Comparison of ENCODE assay signal across 7 mouse cellular contexts in the genomic region with DNA sequence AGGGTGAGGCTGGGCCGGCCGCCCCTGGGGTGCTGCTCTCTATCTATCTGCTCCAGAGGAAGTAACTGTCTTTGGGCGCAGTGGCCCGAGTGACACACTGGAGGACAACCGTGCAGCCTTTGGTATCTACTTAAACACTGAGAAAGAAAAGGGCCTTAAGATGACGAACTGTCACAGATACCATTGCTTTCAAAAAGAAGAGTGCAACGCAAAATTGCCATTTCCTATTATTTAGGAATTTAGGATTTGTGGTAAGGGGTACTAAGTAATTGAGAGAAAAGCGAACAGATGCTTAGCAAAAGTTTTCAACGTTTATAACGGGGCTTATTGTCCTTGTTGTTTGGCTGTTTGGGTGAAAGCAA.
DNase-seq lines count a peak whose midpoint lies in the region; ATAC-seq lines count a peak whose summit lies in the region.

No protein-coding gene starts in this region.

- H3K27me3 ChIP-seq in lung, embryonic 16.5 days (ENCODE audit: control insufficient read depth, insufficient read depth, low read depth, low read length) = no peaks in the 10 kb centered on the region
- peaks cover 13% of the 10 kb centered on the region for H3K27me3 ChIP-seq in embryonic facial prominence, embryonic 12.5 days
- H3K27me3 ChIP-seq in limb, embryonic 11.5 days (ENCODE audit: control insufficient read depth, insufficient read depth, low read length) = 0 out of 2 replicates have a peak, but pooled peaks cover 5% of the 10 kb centered on the region
- H3K27me3 ChIP-seq in neural tube, embryonic 15.5 days (replicated peaks) = no peaks in the 10 kb centered on the region

- H3K27ac ChIP-seq in lung, embryonic 16.5 days (ENCODE audit: low read length) = peak overlapping the region; percentile 61
- H3K27ac ChIP-seq in embryonic facial prominence, embryonic 12.5 days = no peak overlapping the region
- no peak overlapping the region for H3K27ac ChIP-seq in limb, embryonic 11.5 days (replicated peaks; ENCODE audit: low read depth, low read length)
- peak overlapping the region; percentile 96 for H3K27ac ChIP-seq in neural tube, embryonic 15.5 days (replicated peaks)

- peak overlapping the region; percentile 94 for H3K4me2 ChIP-seq in lung, embryonic 16.5 days (ENCODE audit: low read depth, low read length)
- peak overlapping the region; percentile 86 for H3K4me2 ChIP-seq in embryonic facial prominence, embryonic 12.5 days (replicated peaks)
- H3K4me2 ChIP-seq in limb, embryonic 11.5 days (ENCODE audit: low read depth, severe bottlenecking) = peak overlapping the region; percentile 94
- peak overlapping the region; percentile 83 for H3K4me2 ChIP-seq in neural tube, embryonic 15.5 days

- no peaks in the 10 kb centered on the region for H3K36me3 ChIP-seq in lung, embryonic 16.5 days (ENCODE audit: control insufficient read depth, insufficient read depth, low read length)
- no peaks in the 10 kb centered on the region for H3K36me3 ChIP-seq in embryonic facial prominence, embryonic 12.5 days
- H3K36me3 ChIP-seq in limb, embryonic 11.5 days (ENCODE audit: control insufficient read depth, insufficient read depth, low read length) = no peaks in the 10 kb centered on the region
- H3K36me3 ChIP-seq in neural tube, embryonic 15.5 days = no peaks in the 10 kb centered on the region

- H3K9me3 ChIP-seq in lung, embryonic 16.5 days (ENCODE audit: control insufficient read depth, low read length) = no peaks in the 10 kb centered on the region
- H3K9me3 ChIP-seq in embryonic facial prominence, embryonic 12.5 days = no peaks in the 10 kb centered on the region
- H3K9me3 ChIP-seq in limb, embryonic 11.5 days (ENCODE audit: control insufficient read depth, low read length) = no peaks in the 10 kb centered on the region
- no peaks in the 10 kb centered on the region for H3K9me3 ChIP-seq in neural tube, embryonic 15.5 days (replicated peaks)

- DNase-seq in lung, postnatal 14 days = no peak
- no peak for DNase-seq in limb, embryonic 11.5 days (ENCODE audit: low spot score)
- DNase-seq in urinary bladder, postnatal 4 days (ENCODE audit: low spot score in 2 of 2) = no peak
- no peak for DNase-seq in cerebellum, postnatal 25 days

- peak overlapping the region; percentile 81 for H3K9ac ChIP-seq in lung, embryonic 16.5 days (ENCODE audit: low read length)
- peak overlapping the region; percentile 76 for H3K9ac ChIP-seq in embryonic facial prominence, embryonic 12.5 days
- H3K9ac ChIP-seq in limb, embryonic 11.5 days (ENCODE audit: low read length) = peak overlapping the region; percentile 50; the same call in 1 of the 2 replicates
- H3K9ac ChIP-seq in neural tube, embryonic 15.5 days (replicated peaks) = peak overlapping the region; percentile 95

- WGBS in lung, embryonic 16.5 days = 13% methylated on average over 10 of the region's 10 CpGs
- WGBS in embryonic facial prominence, embryonic 12.5 days = 6% methylated on average over 10 of the region's 10 CpGs
- WGBS in limb, embryonic 11.5 days = 11% methylated on average over 10 of the region's 10 CpGs
- WGBS in neural tube, embryonic 15.5 days = 8% methylated on average over 10 of the region's 10 CpGs

- peaks cover 12% of the 10 kb centered on the region; the same call in 1 of the 2 replicates for H3K4me1 ChIP-seq in lung, embryonic 16.5 days (replicated peaks; ENCODE audit: control insufficient read depth, insufficient read depth, low read length)
- H3K4me1 ChIP-seq in embryonic facial prominence, embryonic 12.5 days = 0 out of 2 replicates have a peak, but pooled peaks cover 3% of the 10 kb centered on the region
- peaks cover 5% of the 10 kb centered on the region for H3K4me1 ChIP-seq in limb, embryonic 11.5 days (ENCODE audit: control insufficient read depth, insufficient read depth, low read length)
- H3K4me1 ChIP-seq in neural tube, embryonic 15.5 days = peaks cover 44% of the 10 kb centered on the region

- peak; percentile 53 for ATAC-seq in lung, embryonic 16.5 days (ENCODE audit: low read depth)
- ATAC-seq in embryonic facial prominence, embryonic 12.5 days (ENCODE audit: insufficient number of reproducible peaks, insufficient read depth, low FRiP score, low TSS enrichment) = no peak
- ATAC-seq in limb, embryonic 11.5 days (ENCODE audit: insufficient number of reproducible peaks, low FRiP score, low TSS enrichment, low read depth) = peak; percentile 68; the same call in 1 of the 2 replicates
- ATAC-seq in neural tube, embryonic 15.5 days (ENCODE audit: low FRiP score) = no peak; the same call in 1 of the 2 replicates

- peak overlapping the region; percentile 86 for H3K4me3 ChIP-seq in lung, embryonic 16.5 days (ENCODE audit: low read length)
- H3K4me3 ChIP-seq in embryonic facial prominence, embryonic 12.5 days = peak overlapping the region; percentile 74
- peak overlapping the region; percentile 63 for H3K4me3 ChIP-seq in limb, embryonic 11.5 days (ENCODE audit: low read depth, low read length)
- peak overlapping the region; percentile 72 for H3K4me3 ChIP-seq in neural tube, embryonic 15.5 days (replicated peaks)

Comparison
In these comparisons a context has a peak if more than half of its experiments do, and no peak if none do; other contexts are left out.
1. ATAC-seq: peak in lung, embryonic 16.5 days (single experiment) and limb, embryonic 11.5 days (single experiment); none in embryonic facial prominence, embryonic 12.5 days (single experiment) and neural tube, embryonic 15.5 days (single experiment).
2. H3K27ac ChIP-seq: peak in lung, embryonic 16.5 days (single experiment) and neural tube, embryonic 15.5 days (single experiment); none in embryonic facial prominence, embryonic 12.5 days (single experiment) and limb, embryonic 11.5 days (single experiment).
3. Peak in every context shown above with its lines, with median percentiles within 50 percentile points of each other: H3K4me2 ChIP-seq, H3K4me3 ChIP-seq and H3K9ac ChIP-seq.